Mouse (Mus musculus): ENCODE measurements at regions not wholly inside any gene's neighbourhood (a gene's known extent, or its start where the extent isn't known, plus 50 kb on each side); places are given as distances from the start of the nearest gene placed in this dataset.

DNA sequence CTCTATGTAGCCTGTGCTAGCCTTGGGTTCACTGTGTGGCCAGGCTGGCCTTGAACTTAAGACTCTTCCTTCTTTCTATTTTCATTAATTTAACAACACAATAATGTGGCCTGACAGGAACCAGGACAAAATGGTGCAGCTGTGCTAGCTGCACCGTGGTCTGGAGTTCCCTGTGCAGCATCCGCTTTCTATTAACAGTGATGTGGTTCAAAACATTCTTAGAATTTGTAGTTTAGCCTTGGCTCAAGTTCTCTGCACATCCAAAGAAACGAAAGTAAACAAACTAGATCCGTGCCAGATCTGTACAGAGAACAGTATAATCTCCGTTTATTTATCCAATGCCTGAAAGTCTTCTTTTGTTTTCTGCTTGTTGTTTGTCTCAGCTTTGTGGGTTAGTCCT lies 88.5 kb downstream of the Irx1 start:
- DNase-seq = no peak

DNA sequence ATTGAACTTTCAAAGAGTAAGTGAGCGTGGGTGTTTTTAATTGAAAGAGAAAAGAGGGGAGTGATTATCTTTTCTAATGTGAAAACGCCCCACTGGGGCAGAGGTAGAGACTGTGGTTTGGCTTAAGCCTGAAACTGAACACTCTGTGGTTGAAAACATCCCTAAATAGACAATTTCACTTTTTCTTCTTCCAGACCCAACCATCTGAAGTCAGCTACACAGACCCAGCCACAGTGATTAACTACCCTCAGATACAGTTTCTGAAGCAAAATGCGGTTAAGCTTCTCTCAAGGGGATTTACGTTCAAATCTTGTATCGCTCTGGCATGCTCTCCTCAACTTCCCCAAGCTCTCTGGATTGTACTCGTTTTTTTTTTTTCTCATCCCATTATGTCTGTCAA lies 94.8 kb downstream of the Irx1 start:
- no peak for DNase-seq

DNA sequence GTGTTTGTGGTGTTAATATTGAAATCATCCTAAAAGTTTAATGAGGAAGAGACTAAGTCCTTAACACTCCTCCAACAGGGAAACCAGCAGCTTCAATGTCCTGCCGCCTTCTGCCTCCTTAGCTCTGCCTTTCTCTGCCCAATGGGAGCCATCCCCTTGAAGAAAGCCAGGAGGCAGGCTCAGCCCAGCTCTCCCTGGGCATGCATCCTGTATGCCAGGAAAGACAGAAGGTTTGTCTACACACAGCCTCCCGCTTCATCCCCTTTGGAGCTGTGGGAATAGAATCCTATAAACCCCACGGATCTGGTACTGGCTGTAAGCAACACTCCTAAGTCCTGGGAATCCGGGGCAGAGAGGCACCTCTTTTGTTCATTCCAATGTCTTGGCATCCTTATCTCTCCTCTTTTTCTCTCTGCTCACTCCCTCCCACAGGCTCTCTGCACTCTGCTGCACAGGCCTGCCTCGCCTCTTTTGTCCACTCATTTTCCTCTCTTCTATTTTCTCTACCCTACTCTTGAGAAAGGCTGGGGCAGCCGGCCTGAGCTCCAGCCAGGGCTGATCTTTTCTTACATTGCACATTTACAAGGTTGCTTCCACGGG lies 110.0 kb downstream of the Irx1 start:
- DNase-seq = no peak

DNA sequence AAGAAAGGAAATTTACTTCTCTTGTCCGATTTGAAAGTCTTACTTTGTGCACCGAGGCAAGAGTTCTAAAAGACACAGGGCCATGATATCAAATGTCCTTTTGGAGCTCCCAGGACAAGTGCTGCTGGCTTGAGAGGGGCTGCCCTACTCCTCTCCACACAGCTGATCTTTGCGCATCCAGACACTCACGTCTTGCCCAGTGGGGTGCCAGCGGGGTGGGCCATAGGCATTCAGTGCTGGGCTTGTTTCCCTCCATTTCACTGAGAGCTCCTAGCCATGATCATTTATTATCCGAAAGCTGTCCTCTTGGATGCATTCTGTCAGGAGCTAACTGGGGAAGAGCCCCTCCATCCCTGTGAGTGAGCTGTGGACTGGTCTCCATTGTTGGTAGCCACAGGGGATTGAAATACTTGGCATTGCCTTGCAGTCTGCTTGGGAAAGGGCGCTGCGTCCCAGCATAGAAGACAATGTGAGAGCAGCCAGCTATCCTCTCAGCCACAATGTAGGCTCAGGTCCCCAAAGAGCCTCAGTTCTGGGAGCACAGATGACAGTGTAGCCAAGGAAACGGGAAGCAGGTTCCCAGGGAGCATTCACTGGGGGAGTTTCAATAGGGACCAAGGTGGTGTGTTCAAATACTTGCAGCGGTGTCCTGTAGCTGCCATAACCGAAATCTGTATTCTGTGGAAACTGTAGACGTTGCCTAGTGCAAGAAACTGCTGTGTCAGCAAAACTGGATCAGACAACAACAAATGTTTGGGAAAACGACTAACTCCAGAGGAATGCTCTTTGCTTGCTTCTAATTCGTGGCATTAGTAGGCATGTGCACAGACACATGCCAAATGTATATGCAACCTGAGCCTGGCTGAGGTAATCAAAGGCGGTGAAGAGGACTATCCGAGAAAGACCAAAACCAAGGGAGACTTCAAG lies 159.2 kb downstream of the Irx1 start:
- no peak for DNase-seq

DNA sequence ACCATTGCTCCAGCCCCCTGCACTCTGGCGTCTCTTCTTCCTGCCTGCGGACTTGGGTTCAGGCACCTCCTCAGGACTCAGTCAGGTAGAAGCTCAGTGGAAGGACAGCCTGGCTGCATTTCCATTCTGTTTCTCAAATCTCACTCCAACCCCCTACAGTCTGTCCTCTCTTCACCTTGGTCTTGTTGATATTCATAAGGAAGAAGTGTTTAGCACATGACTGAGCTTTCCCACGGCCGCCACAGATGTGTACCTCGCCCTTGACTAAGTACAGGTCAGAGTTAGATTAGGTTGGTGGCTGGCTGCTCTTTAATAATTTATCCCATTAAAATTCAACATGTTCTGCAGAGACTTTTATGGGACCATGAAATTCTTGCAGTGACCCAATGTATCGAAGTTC lies 165.2 kb downstream of the Irx1 start:
- no peak for DNase-seq

DNA sequence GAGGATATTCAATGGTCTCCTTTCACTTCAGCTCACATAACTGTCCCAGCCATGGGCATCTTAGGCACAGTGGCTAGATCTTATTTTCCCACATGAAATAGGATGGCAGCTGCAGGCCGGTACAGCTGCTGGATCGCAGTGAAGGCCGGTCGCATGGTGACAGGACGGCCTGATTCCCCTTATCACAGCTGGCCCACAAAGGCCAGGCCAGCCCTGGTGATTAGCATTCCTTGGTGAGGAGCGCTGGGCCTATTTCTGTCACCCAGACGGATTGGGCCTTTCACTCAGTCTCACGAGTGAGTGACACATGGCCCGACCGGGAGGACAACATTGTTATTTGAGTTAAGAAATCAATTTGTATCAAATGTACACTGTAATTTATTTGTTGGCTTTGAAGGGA lies 178.8 kb downstream of the Irx1 start:
- DNase-seq = no peak

DNA sequence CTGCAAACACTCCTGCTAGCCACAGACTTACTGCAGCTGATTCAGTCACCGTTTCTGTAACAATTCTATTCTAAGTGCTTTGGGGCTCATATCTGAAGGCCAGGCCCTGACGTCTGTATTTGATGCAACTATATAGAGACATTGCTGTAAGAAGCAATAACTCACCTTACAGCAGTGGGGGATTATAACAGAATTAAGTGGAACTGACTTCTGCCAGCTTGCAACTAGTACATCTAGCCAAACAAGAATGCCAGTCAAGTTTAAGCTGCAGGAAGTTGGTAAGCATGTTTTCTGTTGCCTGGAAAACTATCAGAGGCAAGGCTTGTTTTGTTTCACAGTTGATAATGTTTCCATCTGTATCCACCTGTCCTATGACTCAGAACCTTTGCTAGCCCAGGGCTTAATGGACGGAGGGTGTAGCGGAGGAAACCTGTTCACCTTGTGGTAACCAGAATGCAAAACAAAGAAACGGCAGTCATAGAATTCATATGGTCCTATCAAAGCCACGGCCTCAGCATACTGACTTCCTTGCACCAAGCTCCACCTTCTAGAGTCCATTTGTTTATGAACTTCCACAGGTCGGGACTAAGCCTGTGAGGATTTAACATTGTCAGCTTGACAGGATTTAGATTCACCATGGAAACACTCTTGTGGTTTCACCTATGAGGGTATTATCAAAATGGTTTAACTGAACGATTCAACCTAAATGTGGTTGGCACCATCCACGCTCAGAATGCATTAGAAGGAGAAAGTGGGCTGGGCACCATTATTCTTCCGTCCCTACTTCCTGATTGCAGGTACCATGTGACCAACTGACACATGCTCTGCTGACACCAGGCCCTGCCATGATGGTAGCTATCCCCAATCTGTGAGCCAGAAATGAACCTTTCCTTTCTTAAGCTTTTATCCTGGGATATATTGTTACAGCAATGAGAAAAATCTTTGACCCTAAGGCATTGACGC lies 216.2 kb downstream of the Irx1 start:
- no peak for DNase-seq

DNA sequence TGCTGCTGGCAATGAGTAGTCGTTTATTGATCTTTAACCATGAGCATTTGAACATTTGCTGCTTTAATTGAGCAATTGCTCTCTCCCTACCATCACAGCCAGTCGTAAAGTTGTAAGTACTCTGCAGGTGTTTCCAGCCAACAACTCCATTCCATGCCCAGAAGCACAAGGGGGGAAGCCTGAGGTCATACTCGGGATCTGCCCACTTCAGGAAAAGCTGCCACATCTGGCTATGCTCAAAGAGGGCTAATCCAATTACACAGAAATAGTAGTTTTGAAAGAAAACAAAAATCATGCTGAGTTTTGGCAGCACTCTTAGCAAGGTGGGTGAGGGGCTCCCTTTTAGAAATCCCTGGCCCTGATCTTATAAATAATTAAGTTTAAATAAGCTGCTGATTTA lies 217.0 kb downstream of the Irx1 start:
- DNase-seq = no peak

DNA sequence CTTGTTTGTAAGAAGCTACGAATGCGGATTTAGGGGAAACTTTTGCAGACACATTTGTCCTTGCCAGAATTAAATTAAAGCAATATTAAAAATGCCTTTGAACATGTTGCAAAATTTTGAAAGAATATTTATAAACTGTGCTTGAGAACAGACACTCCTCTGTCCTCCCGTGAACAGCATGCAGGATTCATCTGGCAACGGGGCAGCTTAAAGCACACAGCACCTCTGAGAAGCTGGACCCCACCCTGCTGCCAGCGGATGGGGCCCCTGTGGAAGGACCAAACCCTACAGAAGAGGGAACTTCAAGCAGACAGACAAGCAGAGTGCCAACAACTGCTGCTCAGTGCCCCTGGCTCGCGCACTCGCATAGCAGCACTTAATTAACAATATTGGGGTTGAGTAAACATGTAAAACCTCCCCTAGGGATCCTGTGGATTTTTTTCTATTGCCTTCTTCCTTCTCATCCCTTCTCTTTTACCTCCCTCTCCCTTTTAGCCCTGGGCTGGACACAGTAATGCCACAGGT lies 226.6 kb downstream of the Irx1 start:
- no peak for DNase-seq

DNA sequence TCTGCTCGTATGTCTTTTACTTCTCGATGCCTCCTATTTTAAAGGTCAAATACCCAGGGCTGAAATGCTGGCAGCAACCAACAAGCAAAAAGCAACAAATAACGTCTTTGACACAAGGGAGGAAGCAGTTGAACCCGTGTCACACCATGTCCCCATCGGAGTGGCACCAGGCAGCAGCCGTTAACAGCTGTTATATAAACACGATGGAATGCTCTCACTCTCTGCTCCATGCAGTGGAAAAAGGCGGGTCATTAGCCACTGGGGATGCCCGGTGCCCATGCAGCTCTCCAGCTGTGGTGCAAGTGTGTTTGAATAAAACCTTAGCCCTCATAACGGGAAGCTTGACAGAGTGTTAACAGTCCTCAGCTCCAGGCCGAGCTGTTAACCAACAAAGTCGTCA lies 229.3 kb downstream of the Irx1 start:
- no peak for DNase-seq

DNA sequence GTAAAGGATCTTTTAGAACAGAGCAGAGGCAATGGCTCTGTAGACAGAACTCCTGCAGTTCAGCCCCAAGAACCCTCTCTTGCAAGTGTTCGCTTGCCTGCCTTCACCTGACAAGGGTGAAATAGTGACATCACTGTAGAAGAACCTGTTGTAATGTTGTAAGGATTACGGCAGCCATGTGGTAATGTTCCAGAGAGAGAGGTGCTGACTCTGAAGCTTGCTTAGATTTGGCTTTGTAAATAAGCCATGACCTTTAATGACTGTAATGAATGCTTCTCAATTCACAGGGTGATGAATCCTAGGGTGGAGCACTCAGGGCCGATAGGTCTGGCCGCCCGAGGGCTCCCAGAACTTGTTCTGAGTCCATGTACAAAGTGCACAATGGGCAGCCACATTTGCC lies 230.2 kb downstream of the Irx1 start:
- no peak for DNase-seq

DNA sequence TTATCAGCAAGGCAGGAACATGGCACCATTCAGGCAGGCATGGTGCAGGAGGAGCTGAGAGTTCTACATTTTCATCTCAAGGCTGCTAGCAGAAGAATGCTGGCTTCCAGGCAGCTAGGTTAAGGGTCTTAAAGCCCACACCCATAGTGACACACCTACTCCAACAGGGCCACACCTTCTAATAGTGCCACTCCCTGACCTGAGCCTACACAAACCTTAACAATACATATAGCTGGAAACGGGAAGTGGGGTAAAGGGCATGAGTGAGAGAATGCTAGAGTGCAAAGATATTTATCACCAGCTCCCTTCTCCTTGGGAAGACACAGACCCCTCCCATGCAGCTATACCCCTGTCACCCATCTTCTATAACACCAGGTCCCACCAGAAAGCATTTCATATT lies 230.6 kb downstream of the Irx1 start:
- no peak for DNase-seq

DNA sequence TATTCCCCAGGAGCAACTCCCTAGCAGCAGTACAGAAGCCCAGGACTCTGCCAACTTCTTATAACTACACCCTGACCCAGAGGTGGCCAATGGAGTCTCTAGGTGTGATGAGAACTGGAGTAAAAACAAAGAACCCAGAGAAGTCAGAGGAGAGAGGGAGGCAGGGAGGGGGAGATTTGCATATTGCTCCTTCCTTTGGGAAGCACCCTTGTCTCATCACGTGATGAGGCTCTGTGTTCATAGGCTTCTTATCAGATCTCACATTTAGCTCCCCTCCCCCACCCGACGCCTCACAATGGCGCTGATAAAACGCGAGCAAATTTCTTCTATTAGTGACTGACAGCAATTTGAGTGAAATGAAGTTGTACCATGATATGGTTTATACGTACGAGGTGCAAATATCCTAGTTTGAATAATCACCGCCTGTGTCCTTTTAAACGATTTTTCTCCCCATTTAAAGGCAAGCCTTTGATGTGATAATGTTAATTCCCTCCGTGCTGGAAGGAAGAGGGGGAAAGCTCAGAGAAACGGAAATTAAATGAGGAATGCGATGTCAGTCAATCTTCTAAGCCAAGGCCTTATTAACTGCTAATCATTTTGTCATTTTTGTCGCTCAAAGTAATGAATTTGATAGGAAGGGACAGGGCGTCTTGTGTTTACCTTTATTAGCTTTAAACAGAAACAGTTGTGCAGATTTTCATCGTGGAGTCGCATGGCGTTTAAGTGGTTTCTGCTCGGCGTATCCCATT lies 273.3 kb downstream of the Irx1 start:
- DNase-seq = no peak

DNA sequence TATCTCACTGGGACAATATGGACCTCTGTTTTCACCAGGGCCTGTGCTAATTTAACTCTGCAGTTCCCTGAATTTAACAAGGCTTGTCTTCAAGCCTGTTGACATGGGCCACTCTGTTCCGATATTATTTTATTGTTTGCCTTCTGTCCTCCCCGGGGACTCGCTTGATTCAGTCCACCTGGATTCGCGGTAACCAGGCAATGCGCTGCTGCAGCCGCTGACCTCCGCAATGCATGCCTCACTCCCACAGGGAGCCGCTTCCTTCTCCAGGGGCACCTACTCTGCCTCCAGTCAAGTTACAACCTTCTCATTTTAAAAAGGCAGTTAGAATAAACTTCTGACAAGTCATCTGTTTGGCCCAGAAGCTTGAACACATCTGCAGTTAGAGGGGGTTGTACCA lies 274.3 kb downstream of the Irx1 start:
- DNase-seq = no peak

DNA sequence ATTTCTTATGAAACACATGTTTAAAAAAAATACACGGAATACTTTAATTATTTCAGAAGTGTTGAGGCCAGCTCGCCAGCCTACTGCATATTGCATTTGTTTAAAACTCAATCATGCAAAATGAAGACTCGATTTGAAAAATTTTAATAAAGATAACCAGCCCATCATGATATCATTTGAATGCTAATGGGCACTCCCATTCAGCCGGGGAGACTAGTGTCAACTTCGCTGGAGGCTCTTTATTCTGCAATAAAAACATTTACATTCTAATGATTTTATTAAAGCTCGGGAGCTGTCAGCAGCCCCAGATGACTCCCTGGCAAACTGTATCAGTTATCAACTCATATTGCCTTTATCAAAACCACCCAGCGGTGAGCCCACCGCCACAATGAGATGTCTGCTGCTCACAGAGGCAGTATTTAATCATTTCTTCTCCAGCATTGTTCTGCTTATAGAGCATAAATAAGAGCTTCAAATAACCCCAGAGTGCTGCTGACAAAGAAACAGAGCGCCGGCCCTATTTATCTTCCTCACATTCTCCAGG lies 287.4 kb downstream of the Irx1 start:
- DNase-seq = no peak

DNA sequence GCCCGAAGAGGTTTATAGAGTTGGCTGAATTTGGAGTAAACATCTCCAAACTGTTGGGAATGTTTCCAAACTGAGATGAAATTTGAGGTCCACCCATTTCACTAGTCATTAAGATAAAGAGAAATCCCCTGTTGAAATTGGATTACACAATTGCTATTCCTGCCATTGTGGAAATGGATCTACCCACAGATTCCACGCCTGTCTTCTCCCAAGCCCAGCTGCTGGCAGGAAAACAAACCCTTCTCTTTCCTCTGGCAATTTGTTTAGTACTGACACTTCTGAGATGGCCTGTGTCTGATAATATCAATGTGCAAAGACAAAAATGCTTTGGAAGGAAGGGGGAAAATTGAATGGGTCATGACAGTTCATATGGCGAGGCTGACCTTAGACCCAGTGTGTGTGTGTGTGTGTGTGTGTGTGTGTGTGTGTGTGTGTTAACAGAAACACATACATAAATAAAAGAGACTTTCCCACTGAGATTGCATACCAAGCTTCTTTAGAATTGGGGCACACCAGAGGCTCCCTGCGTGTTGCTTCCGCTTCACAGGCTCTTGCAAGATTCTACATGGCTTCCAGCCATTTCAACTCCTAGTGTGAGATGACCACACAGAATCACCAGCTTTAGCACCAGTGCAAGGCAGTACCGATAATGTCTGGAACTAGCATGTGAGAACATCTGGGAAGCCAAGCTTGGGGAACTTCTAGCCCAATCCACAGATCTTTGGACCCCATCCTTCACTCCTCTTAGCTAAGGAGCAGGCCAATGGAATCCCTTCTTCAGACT lies 293.4 kb downstream of the Irx1 start:
- no peak for DNase-seq

DNA sequence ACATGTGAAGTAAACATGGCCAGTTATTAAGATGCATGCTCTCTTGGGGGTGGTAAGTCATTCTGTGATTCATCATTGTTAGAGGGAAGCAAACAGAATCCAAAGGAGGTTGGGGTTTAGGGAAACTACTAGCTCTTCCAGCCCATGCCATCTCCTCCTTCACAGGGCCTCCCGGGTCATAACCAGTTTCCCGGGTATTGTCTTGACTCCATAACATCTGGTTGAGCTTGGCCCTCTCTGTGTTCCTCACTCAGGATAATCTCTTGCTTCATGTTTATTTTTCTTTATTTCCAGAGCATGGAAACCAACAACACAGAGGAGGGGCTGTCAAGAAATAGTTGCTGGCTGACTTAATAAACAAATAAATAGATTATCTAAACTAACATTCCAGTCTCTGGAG lies 295.3 kb downstream of the Irx1 start:
- DNase-seq = no peak

DNA sequence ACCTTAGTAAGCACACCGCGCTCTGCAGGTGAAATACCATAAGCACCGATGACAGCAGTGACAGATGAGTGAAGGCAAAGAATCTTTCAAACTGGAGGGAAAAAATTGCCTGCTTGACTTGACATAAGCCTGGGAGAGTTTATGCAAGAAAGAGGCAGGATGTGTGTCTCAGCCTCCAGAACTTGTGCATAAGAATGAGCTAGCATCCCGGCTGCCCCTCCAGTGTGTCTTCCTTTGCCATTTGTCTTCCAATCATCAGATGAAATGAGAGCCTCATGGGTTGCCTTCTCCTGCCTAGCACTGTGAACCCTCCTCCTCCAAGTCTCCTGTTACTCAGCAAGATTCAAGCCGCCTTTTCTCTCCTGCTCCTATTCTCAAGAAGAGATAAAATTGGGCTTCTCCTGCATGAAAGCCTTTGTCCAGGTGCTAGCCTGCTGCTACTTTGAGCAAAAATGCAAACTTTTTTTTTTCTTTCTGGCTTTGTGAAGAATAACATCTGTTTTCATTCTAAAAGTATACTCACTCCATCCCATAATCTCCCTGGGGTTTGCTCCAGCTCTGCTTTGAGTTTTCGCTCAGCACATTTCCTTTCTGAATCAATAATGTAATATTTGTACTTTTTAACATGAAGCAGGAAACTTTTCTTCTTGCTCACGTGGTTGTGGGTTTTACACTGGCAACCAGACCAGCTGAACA lies 298.2 kb downstream of the Irx1 start:
- no peak for DNase-seq

DNA sequence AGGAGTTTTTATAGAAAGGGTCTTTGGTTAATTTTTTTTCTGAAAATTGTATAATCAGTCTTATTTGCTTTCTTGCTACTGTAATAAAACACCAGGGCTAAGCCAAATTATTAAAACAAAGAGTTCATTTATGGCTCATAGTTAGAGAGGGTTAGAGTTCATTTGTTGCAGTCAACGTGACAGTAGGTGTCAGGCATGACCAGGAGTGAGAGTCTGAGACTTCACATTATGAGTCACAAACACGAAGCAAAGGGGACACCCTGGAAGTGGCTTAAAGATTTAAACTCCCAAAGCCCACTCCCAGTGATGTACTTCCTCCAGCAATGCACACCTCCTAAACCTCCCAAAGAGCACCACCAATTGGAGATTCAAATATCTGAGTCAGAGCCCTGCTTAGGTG lies 305.6 kb downstream of the Irx1 start:
- DNase-seq = no peak

DNA sequence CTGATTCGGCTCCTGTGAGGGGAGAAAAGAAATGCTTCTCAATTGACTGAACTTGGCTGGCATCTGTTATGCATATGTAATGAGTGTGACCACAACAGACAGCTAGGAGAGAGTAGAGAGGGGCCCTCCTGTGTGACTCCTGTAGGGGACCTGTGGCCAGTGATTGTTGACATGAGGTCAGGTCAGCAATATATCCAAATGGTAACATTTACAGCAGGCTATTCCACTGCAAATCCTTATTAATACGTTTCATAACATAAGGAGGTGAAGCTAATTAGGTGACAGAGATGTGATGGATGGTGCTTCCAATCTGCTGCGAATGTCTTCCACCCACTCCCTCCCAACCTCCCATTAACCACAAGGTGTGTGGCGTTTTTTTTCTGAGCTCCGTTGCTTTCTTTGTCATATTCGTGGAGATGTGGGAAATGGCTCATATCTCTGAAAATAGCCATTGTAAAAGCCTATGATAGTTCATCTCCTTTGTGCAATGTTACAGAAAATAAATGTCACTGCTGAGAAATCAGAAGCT lies 309.5 kb downstream of the Irx1 start:
- no peak for DNase-seq
